Mouse (Mus musculus) MN1 (cell line): ENCODE data around the gene Map4k3.
"Not testable (repeated sequence)": the region's sequence is repeated elsewhere in the genome, so short reads cannot be mapped to it uniquely, and the experiment has no call there.

ENCODE experiments used
- DNase-seq: peaks from one replicate; pipeline ENCODE4 v3.0.0-alpha.2; 2016; ENCODE audit warnings: low spot score

Gene Map4k3

GRCm38 (mm10) chr17:80728062-80728858 lies at the start of gene Map4k3:
Gene Map4k3 (minus strand): TSS chr17:80728485.
- DNase-seq: peak; percentile 82

GRCm38 (mm10) chr17:80777581-80777980 lies 49.3 kb upstream of the Map4k3 start:
- DNase-seq: no peak

GRCm38 (mm10) chr17:80775178-80775788 lies 47.0 kb upstream of the Map4k3 start:
- DNase-seq: no peak

GRCm38 (mm10) chr17:80772545-80773453 lies 44.5 kb upstream of the Map4k3 start:
- peak; percentile 29 for DNase-seq

GRCm38 (mm10) chr17:80770065-80770464 lies 41.8 kb upstream of the Map4k3 start:
- no peak for DNase-seq

- no peak for DNase-seq
Observed at GRCm38 (mm10) chr17:80765204-80765603, 36.9 kb upstream of the Map4k3 start.

- no peak for DNase-seq
Observed at GRCm38 (mm10) chr17:80763065-80763681, 34.9 kb upstream of the Map4k3 start.

- DNase-seq: no peak
Observed at GRCm38 (mm10) chr17:80762391-80763040, 34.2 kb upstream of the Map4k3 start.

GRCm38 (mm10) chr17:80761191-80761590 lies 32.9 kb upstream of the Map4k3 start:
- peak; percentile 37 for DNase-seq

- no peak for DNase-seq
Observed at GRCm38 (mm10) chr17:80760344-80761145, 32.3 kb upstream of the Map4k3 start.

- no peak for DNase-seq
Observed at GRCm38 (mm10) chr17:80756043-80756442, 27.8 kb upstream of the Map4k3 start.

GRCm38 (mm10) chr17:80755076-80755871 lies 27.0 kb upstream of the Map4k3 start:
- no peak for DNase-seq

GRCm38 (mm10) chr17:80754589-80754988 lies 26.3 kb upstream of the Map4k3 start:
- DNase-seq: no peak

GRCm38 (mm10) chr17:80752466-80752865 lies 24.2 kb upstream of the Map4k3 start:
- no peak for DNase-seq

GRCm38 (mm10) chr17:80739421-80739820 lies 11.1 kb upstream of the Map4k3 start:
- no peak for DNase-seq

- DNase-seq: no peak
Observed at GRCm38 (mm10) chr17:80734700-80735099, 6.4 kb upstream of the Map4k3 start.

GRCm38 (mm10) chr17:80733121-80733800 lies 5.0 kb upstream of the Map4k3 start:
- no peak for DNase-seq

GRCm38 (mm10) chr17:80732256-80732655 lies 4.0 kb upstream of the Map4k3 start:
- no peak for DNase-seq

- not testable (repeated sequence) for DNase-seq
Observed at GRCm38 (mm10) chr17:80730283-80730682, 2.0 kb upstream of the Map4k3 start.
